Mouse (Mus musculus): ENCODE results near the gene Slc50a1.

DNA sequence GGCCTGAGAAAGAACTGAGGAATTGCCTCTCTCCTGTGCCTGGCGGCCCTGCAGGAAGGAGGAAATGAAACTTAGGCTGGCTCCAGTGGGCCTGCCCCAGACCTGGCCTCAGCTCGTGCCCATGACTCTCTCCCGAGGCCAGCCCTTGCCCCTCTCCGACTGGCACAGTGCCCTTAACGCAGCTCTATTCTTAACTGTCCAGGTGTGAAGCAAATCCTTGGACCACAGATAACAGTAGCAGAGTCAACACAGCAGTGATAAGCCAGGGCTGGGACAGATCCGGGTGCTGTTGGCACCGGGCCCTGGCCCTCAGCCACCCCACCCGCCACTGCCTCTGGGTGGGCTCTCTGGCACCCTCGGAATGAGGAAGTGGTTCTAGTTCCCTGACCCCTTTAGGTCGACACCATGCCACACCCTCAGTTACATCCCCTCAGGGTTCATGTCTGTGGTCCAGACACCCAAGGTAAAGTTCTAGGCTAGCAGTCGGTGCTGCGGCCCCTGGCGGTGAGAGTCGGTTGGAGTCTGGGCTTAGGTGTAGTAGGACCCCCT lies 36.7 kb downstream of the Slc50a1 start:
- TF ChIP-seq CTCF (IDR thresholded peaks at IDR 0.05; ENCODE audit: borderline replicate concordance, insufficient read depth, low read length) (no peak), POLR2A (IDR thresholded peaks at IDR 0.05; ENCODE audit: low read depth, low read length) (no peak)
